Mouse (Mus musculus): ENCODE measurements around the gene Podnl1. TPM values are rescaled to one million over a fixed set of nuclear protein-coding genes. Genes with fewer than 3 reads are reported as not detected.

Gene Podnl1
- polyA plus RNA-seq, 2 experiments, result 0.04 TPM; not detected in 1

DNA sequence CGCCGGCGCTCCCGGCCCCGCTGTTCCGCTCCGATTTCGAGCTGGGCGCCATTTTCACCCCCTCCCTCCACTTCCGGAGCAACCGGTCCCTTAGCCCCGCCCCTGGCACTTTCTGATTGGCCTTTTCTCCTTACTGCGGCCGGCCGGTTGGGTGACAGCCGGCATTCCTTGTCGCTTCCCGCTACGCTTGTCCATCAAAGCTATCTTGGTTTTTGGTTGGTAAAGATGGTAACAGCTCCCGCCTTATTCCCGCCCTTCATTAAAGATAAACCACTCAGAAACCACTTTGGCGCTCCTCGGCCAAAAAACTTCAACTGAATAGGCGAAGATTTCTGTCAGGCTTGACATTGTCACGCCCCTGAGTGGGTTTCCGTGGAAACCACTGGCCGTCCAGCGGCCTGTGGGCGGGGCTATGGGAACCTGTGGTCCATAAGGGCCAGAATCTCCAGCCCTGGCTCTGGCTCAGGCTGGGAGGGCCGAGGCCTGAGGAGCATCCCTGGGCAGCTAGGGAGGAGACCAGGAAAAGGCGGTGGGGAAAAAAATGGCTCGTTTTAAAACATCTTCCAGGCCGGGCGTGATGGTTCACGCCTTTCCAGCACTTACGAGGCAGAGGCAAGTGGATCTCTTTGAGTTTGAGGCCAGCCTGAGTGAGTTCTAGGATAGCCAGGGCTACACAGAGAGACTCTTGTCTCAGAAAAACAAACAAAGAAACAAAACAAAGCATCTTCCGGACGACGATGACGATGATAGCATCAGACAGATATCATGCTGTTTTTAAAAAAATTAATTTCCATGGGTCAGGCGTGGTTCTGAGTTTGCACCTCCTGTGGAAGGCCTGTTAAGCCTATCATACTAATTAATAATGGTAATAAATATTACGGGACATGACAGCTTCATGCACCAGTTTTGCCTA lies 20.8 kb upstream of the Podnl1 start, which contains the start of gene Dcaf15:
TSS of gene Dcaf15 (minus strand) at position 72 of the 913 bp plus-strand sequence.
- Histone ChIP-seq H3K9me3 (ENCODE audit: control insufficient read depth, low read length) (no peaks in the 10 kb centered on the region), H3K36me3 (replicated peaks; ENCODE audit: control insufficient read depth, insufficient read depth, low read depth) (no peaks in the 10 kb centered on the region), H3K9ac (replicated peaks) (peak within 1 kb of the TSS; percentile 82), H3K4me2 (ENCODE audit: low read depth) (peak within 1 kb of the TSS; percentile 90), H3K4me3 (ENCODE audit: insufficient read depth in 1 of 2, low read depth in 2 of 2, low read length in 2 of 2) (peak within 1 kb of the TSS; percentile 79 to 94), H3K27me3 (ENCODE audit: control insufficient read depth, insufficient read depth, low read length) (no peaks in the 10 kb centered on the region), H3K27ac (no peak within 1 kb of the TSS), H3K4me1 (replicated peaks; ENCODE audit: control insufficient read depth in 2 of 2, insufficient read depth in 2 of 2, low read length in 1 of 2) (peaks cover 6 to 14% of the 10 kb centered on the region in 2 experiments)
- 9% methylated on average over 42 of the region's 42 CpGs for WGBS (ENCODE audit: insufficient replicate concordance)
- peak; percentile 99 for DNase-seq (ENCODE audit: low read depth in 3 of 3, low spot score in 3 of 3)
- ATAC-seq (ENCODE audit: insufficient read depth), result peak; percentile 95
- TF ChIP-seq EP300 (IDR thresholded peaks at IDR 0.05; ENCODE audit: low read depth) (no peak), CTCF (IDR thresholded peaks at IDR 0.05; ENCODE audit: low read depth) (0 out of 2 replicates have a peak, but pooled peaks have one; percentile 6)

GRCm38 (mm10) chr8:84105676-84106075 lies 20.1 kb upstream of the Podnl1 start:
- no peaks in the 10 kb centered on the region for H3K27me3 ChIP-seq (ENCODE audit: control insufficient read depth, insufficient read depth, low read length)
- WGBS (ENCODE audit: insufficient replicate concordance), result 69% methylated on average over 2 of the region's 2 CpGs
- no peaks in the 10 kb centered on the region for H3K36me3 ChIP-seq (replicated peaks; ENCODE audit: control insufficient read depth, insufficient read depth, low read depth)
- H3K27ac ChIP-seq, result no peak overlapping the region
- no peak for DNase-seq (ENCODE audit: low read depth in 3 of 3, low spot score in 3 of 3)
- TF ChIP-seq CTCF (IDR thresholded peaks at IDR 0.05; ENCODE audit: low read depth) (no peak), EP300 (IDR thresholded peaks at IDR 0.05; ENCODE audit: low read depth) (no peak)
- H3K4me1 ChIP-seq (replicated peaks; ENCODE audit: control insufficient read depth in 2 of 2, insufficient read depth in 2 of 2, low read length in 1 of 2), result peaks cover 6 to 14% of the 10 kb centered on the region in 2 experiments
- H3K4me3 ChIP-seq (ENCODE audit: insufficient read depth in 1 of 2, low read depth in 2 of 2, low read length in 2 of 2), result no peak overlapping the region
- H3K9ac ChIP-seq (replicated peaks), result no peak overlapping the region
- H3K9me3 ChIP-seq (ENCODE audit: control insufficient read depth, low read length), result no peaks in the 10 kb centered on the region
- H3K4me2 ChIP-seq (ENCODE audit: low read depth), result peak overlapping the region; percentile 90; the same call in 1 of the 2 replicates
- no peak for ATAC-seq (ENCODE audit: insufficient read depth)

- WGBS (ENCODE audit: insufficient replicate concordance), result 67% methylated on average over 6 of the region's 6 CpGs
Observed at GRCm38 (mm10) chr8:84106216-84107040, 19.4 kb upstream of the Podnl1 start.

GRCm38 (mm10) chr8:84115646-84116045 lies 10.1 kb upstream of the Podnl1 start:
- no peak overlapping the region for H3K27ac ChIP-seq
- TF ChIP-seq CTCF (IDR thresholded peaks at IDR 0.05; ENCODE audit: low read depth) (no peak), EP300 (IDR thresholded peaks at IDR 0.05; ENCODE audit: low read depth) (no peak)
- no peak overlapping the region for H3K9ac ChIP-seq (replicated peaks)
- no peak for ATAC-seq (ENCODE audit: insufficient read depth)
- DNase-seq (ENCODE audit: low read depth in 3 of 3, low spot score in 3 of 3), result no peak
- H3K9me3 ChIP-seq (ENCODE audit: control insufficient read depth, low read length), result no peaks in the 10 kb centered on the region
- 68% methylated on average over 6 of the region's 6 CpGs for WGBS (ENCODE audit: insufficient replicate concordance)
- H3K4me1 ChIP-seq (replicated peaks; ENCODE audit: control insufficient read depth in 2 of 2, insufficient read depth in 2 of 2, low read length in 1 of 2), result no peaks in the 10 kb centered on the region
- no peaks in the 10 kb centered on the region for H3K27me3 ChIP-seq (ENCODE audit: control insufficient read depth, insufficient read depth, low read length)
- H3K4me3 ChIP-seq (ENCODE audit: insufficient read depth in 1 of 2, low read depth in 2 of 2, low read length in 2 of 2), result no peak overlapping the region
- H3K4me2 ChIP-seq (ENCODE audit: low read depth), result no peak overlapping the region
- no peaks in the 10 kb centered on the region for H3K36me3 ChIP-seq (replicated peaks; ENCODE audit: control insufficient read depth, insufficient read depth, low read depth)

More at GRCm38 (mm10) chr8:84106216-84107040, 19.4 kb upstream of the Podnl1 start:
- Histone ChIP-seq H3K4me2 (ENCODE audit: low read depth) (no peak overlapping the region), H3K36me3 (replicated peaks; ENCODE audit: control insufficient read depth, insufficient read depth, low read depth) (no peaks in the 10 kb centered on the region), H3K4me3 (ENCODE audit: insufficient read depth in 1 of 2, low read depth in 2 of 2, low read length in 2 of 2) (no peak overlapping the region), H3K27ac (no peak overlapping the region), H3K9ac (replicated peaks) (no peak overlapping the region), H3K4me1 (replicated peaks; ENCODE audit: control insufficient read depth in 2 of 2, insufficient read depth in 2 of 2, low read length in 1 of 2) (peaks cover 6 to 14% of the 10 kb centered on the region in 2 experiments), H3K27me3 (ENCODE audit: control insufficient read depth, insufficient read depth, low read length) (no peaks in the 10 kb centered on the region), H3K9me3 (ENCODE audit: control insufficient read depth, low read length) (no peaks in the 10 kb centered on the region)
- ATAC-seq (ENCODE audit: insufficient read depth) (no peak), DNase-seq (ENCODE audit: low read depth in 3 of 3, low spot score in 3 of 3) (no peak)
- TF ChIP-seq EP300 (IDR thresholded peaks at IDR 0.05; ENCODE audit: low read depth) (no peak), CTCF (IDR thresholded peaks at IDR 0.05; ENCODE audit: low read depth) (no peak)

Measured in liver, embryonic 14.5 days (tissue).